24 mouse cellular contexts compared by ENCODE assay signal in genomic region chr13:43861424-43861823, GRCm38 (mm10).
DNase-seq lines count a peak whose midpoint lies in the region; ATAC-seq and TF ChIP-seq lines count a peak whose summit lies in the region.
"Had no signal": no experiment of that assay in that cellular context is flagged by ENCODE, and none has a peak within 500 bp of the region (broad histone marks: within the 10 kb centered on the region; RNA-seq: fewer than 3 reads in every experiment).

No protein-coding gene starts in this region.

- no peak overlapping the region for H3K4me3 ChIP-seq in liver, embryonic 11.5 days (ENCODE audit: low read depth, low read length)
- no peak overlapping the region for H3K4me3 ChIP-seq in intestine, postnatal 0 days (ENCODE audit: low read depth, low read length)
- H3K4me3 ChIP-seq in kidney, embryonic 15.5 days (replicated peaks) = no peak overlapping the region
- no peak overlapping the region for H3K4me3 ChIP-seq in small intestine, adult 2 months (ENCODE audit: low read depth, low read length)
- H3K4me3 ChIP-seq: forebrain, embryonic 13.5 days; heart, adult 2 months; heart, embryonic 15.5 days; hindbrain, embryonic 13.5 days; liver, embryonic 13.5 days; neural tube, embryonic 15.5 days had no signal

- no peak for TF ChIP-seq CTCF in intestine, postnatal 0 days (IDR thresholded peaks at IDR 0.05; ENCODE audit: low read depth)
- TF ChIP-seq CTCF in small intestine, adult 2 months (IDR thresholded peaks at IDR 0.05; ENCODE audit: extremely low read depth, insufficient read length, insufficient replicate concordance, low read depth, low read length) = no peak

- WGBS in liver, embryonic 11.5 days = 67% methylated on average over 7 of the region's 7 CpGs
- 44% methylated on average over 7 of the region's 7 CpGs for WGBS in intestine, postnatal 0 days
- 42% methylated on average over 7 of the region's 7 CpGs for WGBS in kidney, embryonic 15.5 days
- WGBS in small intestine, adult 2 months = 30% methylated on average over 7 of the region's 7 CpGs

- H3K9me3 ChIP-seq in liver, embryonic 11.5 days (ENCODE audit: control insufficient read depth, low read length) = no peaks in the 10 kb centered on the region
- no peaks in the 10 kb centered on the region for H3K9me3 ChIP-seq in intestine, postnatal 0 days (ENCODE audit: control insufficient read depth)
- H3K9me3 ChIP-seq in kidney, embryonic 15.5 days (replicated peaks) = no peaks in the 10 kb centered on the region
- H3K9me3 ChIP-seq: forebrain, embryonic 13.5 days; G1E; heart, embryonic 15.5 days; hindbrain, embryonic 13.5 days; liver, embryonic 13.5 days; neural tube, embryonic 15.5 days had no signal

- no peaks in the 10 kb centered on the region for H3K27me3 ChIP-seq in liver, embryonic 11.5 days (replicated peaks; ENCODE audit: control insufficient read depth, insufficient read depth, low read length)
- no peaks in the 10 kb centered on the region for H3K27me3 ChIP-seq in intestine, postnatal 0 days (replicated peaks; ENCODE audit: control insufficient read depth, insufficient read depth, low read length)
- no peaks in the 10 kb centered on the region for H3K27me3 ChIP-seq in kidney, embryonic 15.5 days
- no peaks in the 10 kb centered on the region for H3K27me3 ChIP-seq in small intestine, adult 2 months (ENCODE audit: control insufficient read depth, insufficient read depth, low read length)
- H3K27me3 ChIP-seq: CH12.LX; heart, embryonic 15.5 days; Patski had no signal

- DNase-seq in liver = peak; percentile 5
- DNase-seq in liver, embryonic 11.5 days (ENCODE audit: low spot score) = no peak
- no peak for DNase-seq in frontal cortex, postnatal 25 days (ENCODE audit: low spot score in 2 of 2)
- DNase-seq in layer of hippocampus, adult 9-11 months = no peak
- DNase-seq: adrenal gland, postnatal 36 days; B cell, adult 2 months; cerebellum, adult 9-10 months; gastrocnemius, postnatal 14 days; heart, adult 2 months; heart, postnatal 36 days; left cerebral cortex, postnatal 4 days; liver, embryonic 13.5 days; lung, embryonic 14.5 days had no signal

- no peak overlapping the region for H3K4me2 ChIP-seq in liver, embryonic 11.5 days
- no peak overlapping the region for H3K4me2 ChIP-seq in intestine, postnatal 0 days (replicated peaks; ENCODE audit: low read depth)
- no peak overlapping the region for H3K4me2 ChIP-seq in kidney, embryonic 15.5 days
- H3K4me2 ChIP-seq: forebrain, embryonic 13.5 days; heart, embryonic 15.5 days; hindbrain, embryonic 13.5 days; liver, embryonic 13.5 days; lung, embryonic 14.5 days; neural tube, embryonic 15.5 days had no signal

- no peaks in the 10 kb centered on the region for H3K36me3 ChIP-seq in liver, embryonic 11.5 days (ENCODE audit: control insufficient read depth, insufficient read depth, low read length)
- no peaks in the 10 kb centered on the region for H3K36me3 ChIP-seq in intestine, postnatal 0 days (ENCODE audit: control insufficient read depth, insufficient read depth)
- H3K36me3 ChIP-seq in kidney, embryonic 15.5 days = no peaks in the 10 kb centered on the region
- no peaks in the 10 kb centered on the region for H3K36me3 ChIP-seq in small intestine, adult 2 months (ENCODE audit: control insufficient read depth, insufficient read depth, low read length)
- H3K36me3 ChIP-seq: G1E; heart, embryonic 15.5 days; hindbrain, embryonic 13.5 days; liver, embryonic 13.5 days; neural tube, embryonic 15.5 days had no signal

- no peak for ATAC-seq in liver, embryonic 11.5 days (replicated peaks; ENCODE audit: low FRiP score)
- no peak for ATAC-seq in intestine, postnatal 0 days
- ATAC-seq in kidney, embryonic 15.5 days (replicated peaks; ENCODE audit: low FRiP score) = no peak
- ATAC-seq: forebrain, embryonic 13.5 days; midbrain, embryonic 16.5 days; Patski had no signal

- no peak for TF ChIP-seq POLR2A in small intestine, adult 2 months (IDR thresholded peaks at IDR 0.05; ENCODE audit: low read depth, low read length)

- H3K9ac ChIP-seq in liver, embryonic 11.5 days (ENCODE audit: low read depth, low read length) = no peak overlapping the region
- H3K9ac ChIP-seq in intestine, postnatal 0 days (ENCODE audit: low read depth, low read length) = no peak overlapping the region
- no peak overlapping the region for H3K9ac ChIP-seq in kidney, embryonic 15.5 days
- H3K9ac ChIP-seq: forebrain, embryonic 13.5 days; heart, embryonic 15.5 days; hindbrain, embryonic 13.5 days; liver, embryonic 13.5 days; lung, embryonic 14.5 days; neural tube, embryonic 15.5 days had no signal

- H3K4me1 ChIP-seq in liver, embryonic 11.5 days (replicated peaks; ENCODE audit: control insufficient read depth, insufficient read depth, low read length) = no peaks in the 10 kb centered on the region; the same call in 1 of the 2 replicates
- peaks cover 5% of the 10 kb centered on the region for H3K4me1 ChIP-seq in intestine, postnatal 0 days (replicated peaks; ENCODE audit: control insufficient read depth, insufficient read depth, low read length)
- H3K4me1 ChIP-seq in kidney, embryonic 15.5 days = peaks cover 52% of the 10 kb centered on the region
- peaks cover 11% of the 10 kb centered on the region for H3K4me1 ChIP-seq in small intestine, adult 2 months (ENCODE audit: control insufficient read depth, insufficient read depth, insufficient read length, low read length)

- H3K27ac ChIP-seq in liver, embryonic 11.5 days (ENCODE audit: low read depth, low read length) = no peak overlapping the region
- H3K27ac ChIP-seq in intestine, postnatal 0 days (ENCODE audit: low read depth, low read length) = peak overlapping the region; percentile 73
- H3K27ac ChIP-seq in kidney, embryonic 15.5 days = peak overlapping the region; percentile 79
- peak overlapping the region; percentile 70 for H3K27ac ChIP-seq in small intestine, adult 2 months (ENCODE audit: insufficient read depth, low read depth, low read length)
- H3K27ac ChIP-seq: forebrain, embryonic 13.5 days; heart, adult 2 months; hindbrain, embryonic 13.5 days; liver, embryonic 13.5 days; neural tube, embryonic 15.5 days had no signal
